Mouse (Mus musculus): ENCODE results near the gene Enpp6. TPM values are rescaled to one million over a fixed set of nuclear protein-coding genes. Genes with fewer than 3 reads are reported as not detected.

Gene Enpp6
- total RNA-seq, 2 experiments from 2014 or later = 0.70 to 2.7 TPM

GRCm38 (mm10) chr8:47067121-47067520 is 80.4 kb downstream of the Enpp6 start:
- DNase-seq = no peak

GRCm38 (mm10) chr8:47069634-47070033 is 82.9 kb downstream of the Enpp6 start:
- no peak for DNase-seq

GRCm38 (mm10) chr8:47072001-47072400 is 85.3 kb downstream of the Enpp6 start:
- DNase-seq = no peak

- no peak for DNase-seq
These were observed 89.4 kb downstream of the Enpp6 start for GRCm38 (mm10) chr8:47075941-47076555.

- no peak for DNase-seq
These were observed 93.3 kb downstream of the Enpp6 start for GRCm38 (mm10) chr8:47080037-47080436.

- DNase-seq = peak; percentile 15
These were observed 95.7 kb downstream of the Enpp6 start for GRCm38 (mm10) chr8:47082201-47083027.

GRCm38 (mm10) chr8:47090021-47090420 is 103.3 kb downstream of the Enpp6 start:
- DNase-seq = no peak

- DNase-seq = no peak
These were observed 118.9 kb downstream of the Enpp6 start for GRCm38 (mm10) chr8:47105617-47106016.

- DNase-seq = no peak
These were observed 127.6 kb downstream of the Enpp6 start for GRCm38 (mm10) chr8:47114133-47114796.

- DNase-seq = no peak
These were observed 130.6 kb downstream of the Enpp6 start for GRCm38 (mm10) chr8:47117336-47117735.

GRCm38 (mm10) chr8:47119895-47120294 is 133.2 kb downstream of the Enpp6 start:
- DNase-seq = no peak

- DNase-seq = no peak
These were observed 142.2 kb downstream of the Enpp6 start for GRCm38 (mm10) chr8:47128859-47129258.

GRCm38 (mm10) chr8:47133381-47133780 is 146.7 kb downstream of the Enpp6 start:
- DNase-seq = no peak

- no peak for DNase-seq
These were observed 148.0 kb downstream of the Enpp6 start for GRCm38 (mm10) chr8:47134736-47135135.

- DNase-seq = no peak
These were observed 148.9 kb downstream of the Enpp6 start for GRCm38 (mm10) chr8:47135586-47135985.

- DNase-seq = no peak
These were observed 149.4 kb downstream of the Enpp6 start for GRCm38 (mm10) chr8:47136047-47136446.

GRCm38 (mm10) chr8:47145258-47145657 is 158.6 kb downstream of the Enpp6 start:
- DNase-seq = no peak

Other genes with a start within 250 kb of the Enpp6 start
- gene Irf2, start 247.2 kb upstream of the Enpp6 start, total RNA-seq (2021) = 10 to 100 TPM; 25.2 to 44.4 TPM

Measured in gastrocnemius, postnatal 10 days (tissue).